Mouse (Mus musculus): ENCODE data around the gene Mtus2.
A peak's percentile ranks its signal among the peaks of the same experiment; 100 is the strongest.

Mtus2 gene

DNA sequence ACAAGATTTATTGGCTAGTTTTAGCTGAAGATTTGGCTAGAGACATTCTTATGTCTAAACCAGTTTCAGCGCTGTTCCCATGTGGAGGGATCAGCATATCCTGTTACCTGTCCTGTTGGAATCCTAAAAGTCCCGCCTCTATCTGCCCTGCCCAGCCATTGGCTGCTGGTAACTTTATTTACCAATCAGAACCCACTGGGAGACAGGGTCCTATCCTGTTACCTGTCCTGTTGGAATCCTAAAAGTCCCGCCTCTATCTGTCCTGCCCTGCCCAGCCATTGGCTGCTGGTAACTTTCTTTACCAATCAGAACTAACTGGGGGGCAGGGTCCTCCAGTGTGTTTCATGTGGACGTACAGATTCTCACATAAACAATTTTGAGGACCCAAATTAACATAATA, 234.3 kb downstream of the Mtus2 start:
- DNase-seq, result no peak

DNA sequence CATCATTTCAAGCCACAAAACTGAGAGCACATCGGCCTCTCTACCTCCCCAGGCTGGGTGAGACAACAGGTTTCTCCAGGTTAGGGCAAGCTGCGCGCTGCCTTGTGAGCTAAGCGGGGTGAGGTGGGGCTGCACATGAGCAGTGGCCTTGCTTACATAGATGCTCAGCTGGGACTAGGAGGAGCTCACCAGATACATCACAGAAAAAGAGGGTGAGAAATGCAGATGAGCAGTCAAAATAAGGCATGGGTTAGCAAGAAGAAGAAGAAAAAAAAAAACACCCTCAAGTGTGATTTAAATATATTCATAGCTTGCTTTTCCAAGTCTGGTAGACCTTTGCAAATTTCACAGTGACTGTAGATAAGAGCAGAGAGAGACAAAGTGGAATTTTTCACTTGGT, 254.7 kb downstream of the Mtus2 start:
- no peak for DNase-seq

DNA sequence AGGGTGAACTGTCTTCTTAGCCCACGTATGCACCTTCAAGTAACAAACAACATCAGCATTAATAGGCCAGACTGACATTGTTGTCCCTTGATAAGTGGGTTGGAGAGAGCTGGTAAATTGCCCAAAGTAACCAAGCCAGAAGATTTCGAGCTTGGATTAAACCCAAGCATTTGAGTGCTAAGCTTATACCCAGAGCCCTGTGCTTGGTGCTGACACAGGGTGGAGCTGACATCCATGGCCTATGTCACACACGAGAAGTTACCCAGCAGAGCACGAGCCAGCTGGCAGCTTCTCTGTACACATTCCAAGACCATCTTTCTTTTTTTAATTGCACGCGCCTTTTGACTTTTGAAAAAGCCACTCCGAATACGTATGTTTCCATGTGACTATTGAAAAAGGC, 259.7 kb downstream of the Mtus2 start:
- no peak for DNase-seq

- DNase-seq, result no peak
Observed at GRCm38 (mm10) chr5:148222898-148223297, 265.8 kb downstream of the Mtus2 start.

GRCm38 (mm10) chr5:148224004-148224403, 266.9 kb downstream of the Mtus2 start:
- no peak for DNase-seq

- DNase-seq, result no peak
Observed at GRCm38 (mm10) chr5:148233714-148234113, 276.6 kb downstream of the Mtus2 start.

- DNase-seq, result no peak
Observed at GRCm38 (mm10) chr5:148236616-148237015, 279.5 kb downstream of the Mtus2 start.

GRCm38 (mm10) chr5:148239067-148239466, 281.9 kb downstream of the Mtus2 start:
- peak; percentile 40 for DNase-seq

DNA sequence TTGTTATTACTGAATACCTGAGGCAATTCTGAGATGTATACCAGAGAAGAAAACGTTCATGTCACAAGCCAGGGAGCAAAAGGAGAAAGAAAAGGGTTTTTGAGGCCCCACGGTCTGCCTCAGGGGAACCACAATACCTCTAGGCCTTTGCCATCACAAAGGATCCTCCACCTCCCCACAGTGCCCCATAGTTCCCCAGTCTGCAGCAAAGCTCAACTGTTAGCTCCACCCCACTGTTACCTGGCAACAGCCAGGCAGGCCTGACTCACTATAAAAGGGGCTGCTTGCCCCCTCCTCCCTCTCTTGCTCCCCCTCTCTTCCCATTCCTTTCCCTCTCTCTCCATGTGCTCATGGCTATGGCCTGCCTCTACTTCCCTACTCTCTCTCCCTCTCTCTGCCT, 282.6 kb downstream of the Mtus2 start:
- no peak for DNase-seq

DNA sequence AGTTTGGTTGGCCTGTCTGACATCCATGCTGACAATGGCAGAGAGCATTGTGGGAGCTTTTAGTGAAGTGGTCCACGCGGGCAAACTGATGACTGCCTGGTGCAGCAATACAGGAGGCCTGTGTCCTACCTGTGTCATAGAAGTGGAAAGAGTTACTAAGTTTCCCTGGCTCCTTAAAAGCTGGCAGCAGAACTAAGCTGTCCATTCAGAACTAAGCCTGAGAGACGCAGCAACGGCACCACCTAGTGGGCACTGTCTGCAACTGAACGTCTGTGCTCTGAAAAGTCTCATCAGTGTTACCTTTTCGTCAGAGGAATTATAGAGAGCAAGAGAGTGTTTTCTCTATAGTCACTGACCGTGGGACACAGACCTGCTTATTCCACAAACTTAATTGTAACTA, 284.8 kb downstream of the Mtus2 start:
- DNase-seq, result peak; percentile 80

GRCm38 (mm10) chr5:148244471-148244870, 287.4 kb downstream of the Mtus2 start:
- no peak for DNase-seq

DNA sequence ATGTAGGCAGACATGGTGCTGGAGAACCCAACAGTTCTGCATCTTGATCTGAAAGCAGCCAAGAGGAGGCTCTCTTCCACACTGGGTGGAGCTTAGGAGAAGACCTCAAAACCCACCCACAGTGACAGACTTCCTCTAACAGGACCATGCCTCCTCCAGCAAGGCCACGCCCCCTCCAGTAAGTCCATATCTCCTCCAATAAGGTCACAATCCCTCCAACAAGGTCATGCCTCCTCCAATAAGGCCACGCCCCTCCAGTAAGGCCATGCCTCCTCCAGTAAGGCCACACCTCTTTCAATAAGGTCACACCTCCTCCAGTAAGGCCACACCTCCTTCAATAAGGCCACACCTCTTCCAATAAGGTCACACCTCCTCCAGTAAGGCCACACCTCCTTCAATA, 288.3 kb downstream of the Mtus2 start:
- no peak for DNase-seq

GRCm38 (mm10) chr5:148248236-148248635, 291.1 kb downstream of the Mtus2 start:
- no peak for DNase-seq

- no peak for DNase-seq
Observed at GRCm38 (mm10) chr5:148251847-148252246, 294.7 kb downstream of the Mtus2 start.

GRCm38 (mm10) chr5:148262016-148262415, 304.9 kb downstream of the Mtus2 start:
- DNase-seq, result no peak

DNA sequence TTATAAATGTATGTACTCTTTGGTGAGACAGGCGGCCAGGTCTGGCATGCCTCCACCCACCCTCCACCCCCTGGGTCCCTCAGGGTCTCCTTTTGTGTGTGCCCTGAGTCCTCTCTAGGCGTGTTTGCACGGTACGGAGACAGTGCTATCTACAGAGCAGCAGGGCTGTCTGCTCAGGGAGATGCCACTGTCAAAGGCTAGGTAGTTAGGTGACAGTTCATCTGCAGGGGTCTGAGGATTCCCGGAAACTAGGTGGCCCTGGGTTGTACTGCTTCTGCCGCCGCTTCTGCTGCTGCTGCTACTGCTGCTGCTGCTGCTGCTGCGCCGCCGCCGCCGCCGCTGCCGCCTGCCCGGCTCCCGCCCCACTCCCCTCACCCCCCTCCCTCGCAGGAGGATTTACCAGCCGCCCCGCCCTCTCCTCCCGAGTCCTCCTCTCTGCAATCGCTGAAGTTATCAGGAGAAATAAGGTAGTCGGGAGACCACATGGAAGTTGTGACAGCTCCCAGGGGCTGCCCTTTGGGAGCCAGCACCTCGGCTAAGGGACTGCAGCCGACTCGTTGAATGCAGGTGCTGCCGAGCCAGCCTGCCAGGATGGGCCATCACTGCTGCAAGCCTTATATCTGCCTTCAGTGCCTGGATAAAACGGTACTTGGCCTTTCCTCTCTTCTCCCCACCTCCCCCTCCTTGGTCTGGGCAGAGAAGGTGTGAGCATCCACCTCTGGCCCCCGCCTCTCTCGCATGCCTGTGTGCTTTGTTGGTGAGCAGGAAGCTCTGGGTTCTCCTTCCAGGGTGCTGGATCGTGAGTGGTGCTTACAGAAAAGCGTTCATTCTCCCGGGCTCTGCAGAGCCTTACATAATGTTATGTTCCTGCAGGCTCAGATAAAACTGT, 307.9 kb downstream of the Mtus2 start:
- DNase-seq, result peak; percentile 21

DNA sequence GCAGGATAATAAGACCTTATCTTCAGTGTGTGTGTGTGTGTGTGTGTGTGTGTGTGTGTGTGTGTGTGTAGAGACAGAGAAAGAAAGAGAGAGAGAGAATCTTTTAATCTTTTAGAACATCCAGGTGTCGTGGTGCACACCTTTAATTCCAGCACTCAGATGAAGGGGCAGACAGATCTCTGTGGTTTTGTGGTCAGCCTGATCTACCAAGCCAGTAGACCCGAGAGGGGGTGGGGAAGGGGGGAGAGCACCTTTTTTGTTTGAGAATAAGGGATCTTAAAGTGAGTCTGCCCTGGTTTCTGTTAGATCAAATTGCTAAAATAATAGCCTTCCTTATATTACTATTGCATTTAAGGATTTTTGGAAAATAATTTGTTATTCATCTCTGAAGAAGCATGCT, 309.7 kb downstream of the Mtus2 start:
- DNase-seq, result no peak

DNA sequence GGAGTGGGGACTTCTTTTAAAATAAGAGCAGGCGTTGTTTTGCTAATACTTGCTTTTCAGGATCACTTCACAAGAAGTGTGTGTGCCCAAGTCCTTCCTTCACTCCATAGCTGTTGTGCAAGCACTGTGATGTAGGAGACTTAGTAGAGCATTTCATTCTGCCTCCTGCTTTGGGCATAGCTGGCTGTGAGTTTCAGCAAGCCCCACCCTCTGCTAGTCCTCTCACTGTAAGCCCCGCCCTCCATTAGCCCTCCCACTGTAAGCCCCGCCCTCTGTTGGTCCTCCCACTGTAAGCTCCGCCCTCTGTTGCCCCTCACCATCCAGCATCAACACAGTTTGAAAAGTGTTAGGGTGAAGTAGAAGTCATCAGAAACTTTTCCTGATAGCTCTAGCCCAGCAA, 310.3 kb downstream of the Mtus2 start:
- DNase-seq, result no peak

- no peak for DNase-seq
Observed at GRCm38 (mm10) chr5:148272065-148272464, 314.9 kb downstream of the Mtus2 start.

DNA sequence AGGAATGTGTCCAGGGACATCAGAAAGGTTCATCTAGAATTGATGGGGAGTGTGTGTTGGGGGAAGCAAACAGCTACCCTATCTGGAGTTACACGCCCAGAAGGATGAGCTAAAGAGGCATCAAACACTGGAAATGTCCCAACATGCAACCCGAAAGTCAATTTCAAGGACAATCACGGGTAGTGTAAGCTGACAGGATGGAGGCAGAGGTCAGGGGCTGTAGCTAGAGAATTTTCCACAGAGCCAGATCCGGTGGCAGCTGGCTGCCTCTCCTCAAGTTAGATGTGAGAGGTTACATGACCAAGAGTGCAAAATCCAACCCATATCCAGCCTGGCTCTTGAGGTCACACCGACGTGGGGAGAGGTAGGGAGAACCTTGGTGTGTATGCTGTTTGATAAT, 315.7 kb downstream of the Mtus2 start:
- DNase-seq, result no peak

GRCm38 (mm10) chr5:148278233-148278632, 321.1 kb downstream of the Mtus2 start:
- no peak for DNase-seq

- DNase-seq, result no peak
Observed at GRCm38 (mm10) chr5:148280321-148280720, 323.2 kb downstream of the Mtus2 start.

DNA sequence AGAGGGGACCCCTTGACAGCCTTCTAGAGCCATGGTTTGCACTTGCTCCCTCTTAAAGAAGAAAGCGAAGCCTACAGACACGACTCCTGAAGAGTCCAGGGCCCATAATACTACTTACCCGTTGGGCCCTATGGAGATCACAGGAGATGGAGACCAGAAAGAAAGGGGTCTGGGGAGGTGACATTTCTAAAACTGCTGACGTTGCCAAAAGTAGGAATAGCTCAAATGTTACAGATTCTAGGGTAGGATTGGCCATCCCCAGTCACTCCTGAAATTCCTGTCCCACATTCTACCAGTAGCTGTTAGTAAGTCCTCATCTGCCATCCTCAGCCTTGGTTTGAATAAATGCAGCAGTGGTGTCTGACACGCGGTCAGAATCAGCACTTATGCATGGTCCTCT, 325.0 kb downstream of the Mtus2 start:
- DNase-seq, result no peak

- no peak for DNase-seq
Observed at GRCm38 (mm10) chr5:148282631-148283030, 325.5 kb downstream of the Mtus2 start.

DNA sequence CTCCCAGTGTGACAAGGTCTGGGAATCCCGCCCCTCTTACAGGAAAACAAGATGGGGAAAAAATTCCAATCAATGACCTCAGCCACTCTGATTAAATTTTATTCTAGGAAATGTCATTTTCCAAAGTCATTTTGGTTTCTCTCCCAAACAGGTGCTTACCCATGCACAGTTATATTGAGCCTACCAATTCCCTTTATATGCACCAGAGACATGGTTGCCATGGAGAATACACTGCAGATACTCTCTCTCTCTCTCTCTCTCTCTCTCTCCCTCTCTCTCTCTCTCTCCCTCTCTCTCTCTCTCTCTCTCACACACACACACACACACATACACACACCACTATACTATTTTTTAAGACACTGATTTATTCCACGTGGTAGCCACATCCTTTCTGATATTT, 326.1 kb downstream of the Mtus2 start:
- DNase-seq, result no peak

Data from cerebellum, adult 9-10 months (tissue).